Mouse (Mus musculus) forebrain, postnatal 0 days (tissue): ENCODE measurements around the gene 4930505A04Rik. TPM values are rescaled to one million over a fixed set of nuclear protein-coding genes. Genes with fewer than 3 reads are reported as not detected.

Experiments used
- ATAC-seq: fragments of 200-750 bp; cut with Nextera tagmentation; 2 replicates; pipeline ENCODE4 v1.8.0; 2017; ENCODE audit warnings: mild to moderate bottlenecking, moderate library complexity
- DNase-seq: peaks from one replicate; pipeline ENCODE4 v3.0.0-alpha.2; 2015
- H3K27ac ChIP-seq: fragments of 300-500 bp; sonication (generic); 2 replicates; pipeline ENCODE4 v1.5.1; 2014; ENCODE audit warnings: low read depth, mild to moderate bottlenecking, antibody characterized with exemption, low read length, moderate library complexity, mixed read lengths
- H3K27me3 ChIP-seq: fragments of 300-500 bp; sonication (generic); 2 replicates; pipeline ENCODE4 v1.6.1; 2014; ENCODE audit warnings: mild to moderate bottlenecking, low read length, mixed read lengths; ENCODE audit not compliant: insufficient read depth
- H3K36me3 ChIP-seq: fragments of 300-500 bp; sonication (generic); 2 replicates; pipeline ENCODE4 v1.6.1; 2014; ENCODE audit warnings: mild to moderate bottlenecking, moderate library complexity; ENCODE audit not compliant: insufficient read depth
- H3K4me1 ChIP-seq: fragments of 300-500 bp; sonication (generic); 2 replicates; pipeline ENCODE4 v1.6.1; 2014; ENCODE audit warnings: antibody characterized with exemption; ENCODE audit not compliant: insufficient read depth
- H3K4me2 ChIP-seq: fragments of 300-500 bp; sonication (generic); 2 replicates; pipeline ENCODE4 v1.6.1; 2014; ENCODE audit warnings: low read depth, mild to moderate bottlenecking, moderate library complexity
- H3K4me3 ChIP-seq: fragments of 300-500 bp; sonication (generic); 2 replicates; pipeline ENCODE4 v1.5.1; 2014; ENCODE audit warnings: low read depth, low read length, mixed read lengths
- H3K9ac ChIP-seq: fragments of 300-500 bp; sonication (generic); 2 replicates; pipeline ENCODE4 v1.6.1; 2014; ENCODE audit warnings: mild to moderate bottlenecking
- H3K9me3 ChIP-seq: fragments of 300-500 bp; sonication (generic); 2 replicates; pipeline ENCODE4 v1.6.1; 2016; ENCODE audit warnings: low read length
- CTCF ChIP-seq: sonication (generic); IDR thresholded peaks from 2 replicates; pipeline ENCODE4 v1.5.1; 2016; ENCODE audit warnings: antibody characterized with exemption, control low read depth, low read depth
- WGBS: fragments of 180-500 bp; shearing (Covaris S2); extraction: QIAGEN DNeasy Blood & Tissue Kit; methylation state at CpG from one replicate; pipeline ENCODE4 v1.1.7; 2014; 5-methylcytosine and 5-hydroxymethylcytosine counted together
- polyA plus RNA-seq: library from polyadenylated mRNA; unstranded; fragments of >200 nt; fragmentation: Nextera tagmentation; extraction: Ambion mirVana; gene quantifications from 2 replicates; pipeline ENCODE4 v1.2.1, GENCODE M21; 2015
- total RNA-seq: library from RNA; depleted of rRNA; stranded (reverse); fragments of >200 nt; gene quantifications from 2 replicates; pipeline ENCODE4 v1.2.3, GENCODE M21; 2014; rRNA removed

4930505A04Rik gene
- total RNA-seq (0.48 and 0.85 TPM in 2 replicates), polyA plus RNA-seq (0.23 TPM in 1 of 2 replicates, not detected in the other)

DNA sequence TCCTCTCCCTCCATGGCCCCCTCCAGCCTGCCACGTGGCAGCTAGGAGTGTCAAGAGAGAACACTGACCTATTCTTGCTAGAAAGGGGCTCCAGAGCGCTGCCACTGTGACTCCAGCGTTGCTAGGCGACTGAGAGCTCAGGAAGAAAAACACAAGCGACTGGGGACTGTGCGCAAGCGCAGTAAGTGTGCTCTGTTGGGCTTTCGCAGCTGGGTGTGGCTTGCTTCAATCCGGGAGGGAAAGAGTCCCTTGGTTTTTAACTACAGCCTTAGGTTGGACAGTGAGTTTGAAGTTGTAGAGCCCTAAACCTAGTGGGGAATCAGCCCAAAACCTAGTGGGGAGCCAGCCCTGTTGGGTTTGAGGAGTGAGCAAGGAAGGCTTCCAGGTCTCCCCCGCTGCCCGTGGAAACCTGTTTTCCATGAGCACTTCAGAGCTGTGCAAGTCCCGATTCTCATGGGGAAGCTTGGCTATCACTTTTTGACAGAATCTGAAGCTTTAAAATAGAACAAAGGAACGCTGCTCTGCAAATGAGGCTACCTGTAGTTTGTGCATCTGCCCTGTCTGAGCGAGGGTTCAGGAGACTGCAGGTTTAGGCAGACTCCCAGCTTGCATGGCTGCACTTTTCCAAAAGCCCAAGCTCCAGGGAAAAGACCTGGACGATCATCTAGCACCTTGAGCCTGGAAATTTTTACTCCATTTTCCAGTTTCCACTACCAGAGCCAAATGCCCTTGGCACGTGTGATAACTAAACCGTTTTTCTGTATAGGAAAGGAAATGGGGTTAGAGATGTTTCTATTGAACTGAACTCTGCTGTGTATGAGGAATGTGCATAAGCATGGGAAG, at the start of gene 4930505A04Rik:
4930505A04Rik (minus strand) TSS at position 77 of the 843 bp plus-strand sequence.
- Histone ChIP-seq H3K9ac (peak within 1 kb of the TSS; percentile 58), H3K27ac (peak within 1 kb of the TSS; percentile 90), H3K4me1 (peaks cover 12% of the 10 kb centered on the region; the same call in 1 of the 2 replicates), H3K4me2 (peak within 1 kb of the TSS; percentile 67), H3K27me3 (no peaks in the 10 kb centered on the region), H3K4me3 (peak within 1 kb of the TSS; percentile 46), H3K9me3 (no peaks in the 10 kb centered on the region), H3K36me3 (no peaks in the 10 kb centered on the region)
- no peak for TF ChIP-seq CTCF
- DNase-seq (peak; percentile 97), ATAC-seq (peak; percentile 98)
- WGBS: 5% methylated on average over 17 of the region's 17 CpGs

DNA sequence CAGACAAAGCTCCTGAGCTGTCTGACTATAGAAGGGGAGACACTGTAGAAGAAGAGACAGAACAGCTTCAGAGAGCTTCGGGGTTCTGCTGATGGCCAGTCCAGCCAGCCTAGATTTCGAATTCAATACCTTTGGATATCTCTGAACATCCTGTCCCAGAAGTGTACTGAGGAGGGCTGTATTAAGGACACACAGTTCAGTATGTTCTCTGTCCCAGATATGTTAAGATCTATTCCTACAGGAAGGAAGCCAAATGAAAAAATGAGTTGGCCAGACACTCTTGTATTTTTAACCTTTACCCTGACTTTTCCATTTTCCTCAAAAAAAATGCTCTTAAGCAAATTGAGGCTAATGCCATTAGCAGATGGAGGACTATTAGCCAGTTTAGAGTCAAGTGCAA, 45.5 kb upstream of the 4930505A04Rik start:
- Histone ChIP-seq H3K4me1 (no peaks in the 10 kb centered on the region), H3K4me3 (no peak overlapping the region), H3K27me3 (no peaks in the 10 kb centered on the region), H3K36me3 (no peaks in the 10 kb centered on the region), H3K9ac (no peak overlapping the region), H3K4me2 (no peak overlapping the region), H3K27ac (no peak overlapping the region), H3K9me3 (no peaks in the 10 kb centered on the region)
- no peak for DNase-seq
- WGBS: 95% methylated on average over 2 of the region's 2 CpGs
- ATAC-seq: no peak
- TF ChIP-seq CTCF: no peak

DNA sequence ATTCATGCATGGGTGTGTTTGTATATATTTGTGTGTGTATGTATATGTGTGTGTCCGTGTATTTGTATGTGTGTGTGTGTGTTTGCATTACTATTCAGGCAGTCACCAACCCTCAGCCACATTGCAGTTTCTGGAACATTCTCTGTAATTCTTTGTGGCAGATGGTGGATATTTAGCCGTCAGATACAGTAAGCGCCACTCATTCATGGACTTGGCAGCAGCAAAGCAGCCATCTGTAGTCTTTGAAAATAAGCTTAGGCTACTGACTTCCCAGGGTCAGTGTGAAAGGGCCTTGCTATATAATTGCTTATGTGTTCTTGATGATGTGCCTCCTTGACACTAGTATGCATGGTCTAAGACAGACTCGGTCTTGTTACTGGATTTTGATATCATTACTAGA, 36.6 kb upstream of the 4930505A04Rik start:
- Histone ChIP-seq H3K4me3 (no peak overlapping the region), H3K4me1 (no peaks in the 10 kb centered on the region), H3K36me3 (no peaks in the 10 kb centered on the region), H3K9me3 (no peaks in the 10 kb centered on the region), H3K9ac (no peak overlapping the region), H3K27me3 (no peaks in the 10 kb centered on the region), H3K27ac (no peak overlapping the region), H3K4me2 (no peak overlapping the region)
- peak; percentile 79 for ATAC-seq
- WGBS: 61% methylated on average over 4 of the region's 4 CpGs
- TF ChIP-seq CTCF: no peak
- peak; percentile 52 for DNase-seq

DNA sequence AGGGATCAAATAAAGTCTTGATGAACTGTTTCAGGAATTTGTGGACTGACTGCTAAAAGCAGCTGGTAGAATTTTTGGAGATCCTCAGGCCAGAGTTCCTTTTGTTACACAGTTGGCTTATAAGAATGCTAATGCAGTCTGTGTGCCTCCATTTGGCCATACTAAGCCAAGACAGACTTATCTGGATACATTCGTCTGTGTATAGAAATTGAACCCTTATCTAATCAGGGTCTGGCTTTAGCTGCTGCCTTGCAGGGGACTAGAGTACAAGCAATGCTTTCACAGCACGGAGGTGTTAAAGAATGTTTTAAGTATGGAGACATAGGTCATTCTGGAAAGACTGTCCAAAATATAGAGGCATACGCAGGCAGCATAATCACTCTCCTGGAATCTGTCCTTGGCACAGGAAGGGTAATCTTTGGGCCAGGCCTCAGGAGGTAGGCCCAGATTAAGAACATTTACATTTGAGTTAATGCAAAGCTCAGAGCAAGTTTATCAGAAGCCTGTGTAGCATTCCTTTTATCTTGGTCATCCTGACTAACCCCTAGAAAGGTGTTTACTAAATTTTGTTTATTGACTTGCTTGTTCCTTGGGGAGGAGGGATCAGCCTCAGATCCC, 27.2 kb upstream of the 4930505A04Rik start:
- no peaks in the 10 kb centered on the region for H3K9me3 ChIP-seq
- H3K9ac ChIP-seq: no peak overlapping the region
- ATAC-seq (no peak), DNase-seq (no peak)
- 70% methylated on average over 3 of the region's 3 CpGs for WGBS
- no peak for TF ChIP-seq CTCF
- no peak overlapping the region for H3K4me2 ChIP-seq
- no peak overlapping the region for H3K27ac ChIP-seq
- no peaks in the 10 kb centered on the region for H3K36me3 ChIP-seq
- no peaks in the 10 kb centered on the region for H3K27me3 ChIP-seq
- H3K4me3 ChIP-seq: no peak overlapping the region
- H3K4me1 ChIP-seq: no peaks in the 10 kb centered on the region

DNA sequence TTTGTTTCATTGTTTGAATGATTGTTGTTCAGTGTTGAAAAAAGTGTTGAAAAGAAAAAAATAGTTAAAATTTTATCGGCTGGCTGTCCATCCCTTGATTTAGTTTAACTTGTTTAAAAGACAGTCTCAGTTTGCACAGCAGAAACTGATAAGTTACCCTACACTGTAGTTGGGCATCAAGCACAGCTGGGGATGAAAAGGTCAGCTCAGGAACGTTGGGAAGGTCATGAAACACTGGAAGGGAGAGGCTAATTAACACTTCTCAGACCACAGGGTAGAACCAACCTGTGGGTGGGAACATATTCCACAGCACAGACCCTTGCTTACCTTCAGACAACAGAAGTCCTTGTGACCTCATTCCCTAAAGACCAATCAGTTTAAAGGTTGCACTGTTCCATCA, 25.5 kb upstream of the 4930505A04Rik start:
- Histone ChIP-seq H3K27me3 (no peaks in the 10 kb centered on the region), H3K4me2 (no peak overlapping the region), H3K9me3 (no peaks in the 10 kb centered on the region), H3K27ac (no peak overlapping the region), H3K4me1 (no peaks in the 10 kb centered on the region), H3K4me3 (no peak overlapping the region), H3K36me3 (no peaks in the 10 kb centered on the region), H3K9ac (no peak overlapping the region)
- 49% methylated on average over 2 of the region's 2 CpGs for WGBS
- no peak for TF ChIP-seq CTCF
- DNase-seq (no peak), ATAC-seq (no peak)

DNA sequence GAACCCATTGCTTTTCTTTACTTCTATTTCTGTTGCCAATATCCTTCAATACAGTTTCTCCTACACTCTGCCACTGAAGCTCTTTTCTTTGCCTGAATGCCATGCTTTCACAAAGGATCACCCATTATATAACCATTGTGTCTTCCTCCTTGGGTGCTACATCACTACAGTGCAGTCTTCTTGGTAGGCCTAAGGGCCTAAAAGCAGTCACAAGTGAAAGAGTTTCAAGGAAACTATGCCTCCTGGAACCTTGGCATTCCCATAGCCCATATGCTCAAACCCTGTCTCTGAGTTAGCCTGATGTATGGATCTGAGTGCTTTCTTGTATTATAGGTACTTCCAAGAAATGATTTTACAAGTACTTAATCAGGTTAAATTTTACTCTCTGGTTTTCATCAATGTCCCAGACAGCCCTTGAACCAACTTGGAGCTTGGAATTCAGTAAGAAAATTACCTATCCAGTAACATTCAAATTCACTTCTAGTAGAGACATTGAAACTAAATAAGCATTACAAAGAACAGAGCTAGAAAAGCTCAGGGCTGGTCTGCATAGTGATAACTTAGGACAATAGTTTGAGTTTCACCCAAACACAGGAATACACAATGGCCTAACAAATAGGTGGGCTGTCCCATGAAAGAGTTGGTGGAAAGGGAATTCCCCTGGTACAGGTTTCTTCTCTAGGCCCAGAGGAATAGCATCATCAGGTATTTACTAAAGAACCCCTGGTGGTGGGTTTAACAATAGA, 20.1 kb upstream of the 4930505A04Rik start:
- Histone ChIP-seq H3K4me1 (no peaks in the 10 kb centered on the region), H3K36me3 (no peaks in the 10 kb centered on the region), H3K27me3 (no peaks in the 10 kb centered on the region), H3K9ac (no peak overlapping the region), H3K9me3 (no peaks in the 10 kb centered on the region), H3K4me3 (no peak overlapping the region), H3K4me2 (no peak overlapping the region), H3K27ac (no peak overlapping the region)
- no peak for DNase-seq
- ATAC-seq: no peak
- no peak for TF ChIP-seq CTCF

DNA sequence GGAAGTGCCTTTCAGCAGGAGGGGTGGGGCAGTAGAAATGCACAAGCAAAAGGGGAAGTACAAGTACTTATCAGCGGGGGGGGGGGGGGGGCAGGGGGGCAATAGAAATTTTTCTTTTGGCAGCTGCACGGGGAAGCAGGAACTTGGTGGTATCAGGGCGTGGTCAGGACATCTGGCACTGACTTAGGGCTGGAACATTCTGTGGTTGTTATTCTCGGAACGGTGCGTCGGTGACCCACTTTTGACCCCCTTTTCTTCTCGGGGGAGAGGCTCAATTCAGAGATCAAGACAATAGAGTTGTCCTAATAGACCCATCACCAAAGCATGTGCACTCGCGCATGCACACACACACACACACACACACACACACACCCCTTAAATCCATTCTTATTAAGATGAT, 16.6 kb upstream of the 4930505A04Rik start:
- ATAC-seq: no peak

More for the DNA sequence above, 16.6 kb upstream of the 4930505A04Rik start:
- no peak overlapping the region for H3K27ac ChIP-seq
- no peak overlapping the region for H3K4me2 ChIP-seq
- 81% methylated on average over 10 of the region's 10 CpGs for WGBS
- TF ChIP-seq CTCF: no peak
- H3K9ac ChIP-seq: no peak overlapping the region
- no peak for DNase-seq
- no peaks in the 10 kb centered on the region for H3K9me3 ChIP-seq
- H3K36me3 ChIP-seq: no peaks in the 10 kb centered on the region
- no peaks in the 10 kb centered on the region for H3K4me1 ChIP-seq
- no peaks in the 10 kb centered on the region for H3K27me3 ChIP-seq
- H3K4me3 ChIP-seq: no peak overlapping the region
